Mouse (Mus musculus) heart, postnatal 0 days (tissue): ENCODE measurements around the gene Bfsp2.

ENCODE experiments used
- CTCF ChIP-seq: IDR thresholded peaks from 2 replicates; pipeline ENCODE4 v1.5.1; 2016; ENCODE audit warnings: antibody characterized with exemption, control low read depth, low read depth
- EP300 ChIP-seq: IDR thresholded peaks from 2 replicates; pipeline ENCODE4 v1.6.1; 2016; ENCODE audit warnings: antibody characterized with exemption, low read depth

- no peak for TF ChIP-seq CTCF
- TF ChIP-seq EP300: no peak
Measured at GRCm38 (mm10) chr9:103468911-103469310, 11.3 kb downstream of the Bfsp2 start.
